Mouse (Mus musculus) embryo, embryonic 9.5 days (tissue): ENCODE data around the gene Ptprcap.
A peak's percentile ranks its signal among the peaks of the same experiment; 100 is the strongest.

Source experiments
- DNase-seq: peaks from one replicate; pipeline ENCODE4 v3.0.0-alpha.2; 2017; ENCODE audit errors: extremely low spot score

Gene Ptprcap

GRCm38 (mm10) chr19:4166678-4167476 is 13.5 kb downstream of the Ptprcap start:
- no peak for DNase-seq

DNA sequence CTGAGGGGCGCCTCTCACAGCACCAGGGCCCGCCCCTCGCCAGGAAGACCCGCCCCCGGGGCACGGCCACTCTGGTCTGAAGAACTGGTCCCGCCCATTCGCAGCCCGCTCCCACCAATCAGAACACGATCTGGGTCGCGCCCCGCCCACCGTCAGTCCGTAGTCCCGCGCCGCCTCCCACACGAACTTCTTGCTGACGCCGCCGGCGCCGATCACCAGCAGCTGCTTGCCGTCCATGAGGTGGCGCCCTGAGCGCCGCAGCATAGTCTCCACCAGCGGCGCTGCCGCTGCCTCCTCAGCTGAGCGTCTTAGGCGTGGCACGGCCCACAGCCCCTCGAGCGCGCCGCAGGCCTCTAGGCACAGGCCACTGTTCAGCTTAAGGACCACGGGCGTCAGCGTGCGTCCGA is 16.0 kb downstream of the Ptprcap start:
- peak; percentile 99 for DNase-seq

- no peak for DNase-seq
Measured at GRCm38 (mm10) chr19:4169810-4170209, 16.4 kb downstream of the Ptprcap start.

- DNase-seq: no peak
Measured at GRCm38 (mm10) chr19:4170723-4171392, 17.5 kb downstream of the Ptprcap start.

DNA sequence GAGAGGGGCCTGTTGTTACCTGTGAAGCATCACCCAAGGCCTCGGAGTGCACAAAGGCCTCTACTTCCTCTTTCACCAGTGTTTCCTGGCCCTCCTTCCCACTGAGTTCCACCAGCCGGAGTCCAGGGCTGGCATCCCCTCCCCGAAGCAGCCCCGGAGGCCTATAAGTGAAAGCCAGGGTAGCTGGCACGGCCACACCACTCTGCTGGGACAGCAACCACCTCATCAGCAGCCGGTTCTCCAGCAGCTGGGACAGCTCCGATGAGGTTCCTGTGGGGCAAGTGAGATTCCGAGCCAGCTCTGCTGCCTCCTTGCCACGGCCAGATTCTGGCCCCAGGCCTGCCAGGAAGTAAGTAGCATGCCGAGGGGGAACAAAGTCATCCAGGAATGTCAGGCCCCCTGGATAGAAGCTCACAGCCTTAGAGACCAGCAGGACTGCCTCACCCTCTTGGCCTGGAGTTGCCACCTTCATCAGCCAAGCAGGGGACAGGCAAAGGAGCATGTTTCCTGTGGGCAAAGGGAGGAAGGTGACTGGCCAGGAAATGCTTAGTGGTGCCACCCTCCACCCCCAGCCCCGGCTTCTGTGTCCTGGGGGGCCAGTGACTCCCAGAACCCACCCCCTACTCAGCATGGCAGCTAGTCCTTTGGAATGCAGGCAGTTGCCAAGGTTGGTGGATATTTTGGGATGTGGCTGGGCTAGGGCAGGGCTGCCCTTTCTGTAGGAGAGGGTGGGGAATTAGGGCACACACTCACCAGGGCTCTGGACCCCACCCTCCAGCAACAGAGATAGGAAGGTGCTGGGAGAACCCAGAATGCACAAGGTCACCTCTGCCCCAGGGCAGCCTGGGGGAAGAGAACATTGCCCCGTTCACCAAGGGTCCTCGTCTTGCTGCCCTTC is 18.2 kb downstream of the Ptprcap start:
- no peak for DNase-seq

- DNase-seq: no peak
Measured at GRCm38 (mm10) chr19:4172925-4173324, 19.5 kb downstream of the Ptprcap start.

DNA sequence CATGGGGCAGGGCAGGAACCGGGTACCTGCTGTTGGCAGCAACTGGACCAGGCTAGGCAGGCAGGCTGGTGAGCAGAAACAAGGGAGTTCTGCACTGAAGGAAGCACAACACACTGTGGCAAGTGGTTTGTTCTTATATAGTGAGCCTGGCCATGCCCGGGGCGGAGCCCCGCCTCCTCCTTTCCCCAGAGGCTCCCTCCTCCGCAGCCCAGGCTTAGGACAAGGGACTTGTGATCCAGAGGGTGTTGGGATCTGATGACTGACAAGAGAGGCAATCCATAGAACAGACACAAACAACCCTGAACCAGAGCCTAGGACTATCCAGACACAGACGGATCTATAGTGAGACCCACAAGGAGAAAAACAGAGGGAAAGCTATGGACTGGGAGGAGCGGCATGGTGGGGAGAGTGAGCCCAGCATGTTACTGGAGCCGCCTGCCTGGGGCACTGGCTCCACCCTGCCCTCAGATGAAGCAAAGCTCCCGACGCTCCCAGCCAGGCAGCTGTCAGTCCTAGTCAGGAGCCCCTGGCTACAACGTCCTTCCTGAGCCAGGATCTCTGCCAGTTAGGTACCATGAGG is 22.1 kb downstream of the Ptprcap start, which contains the start of gene Carns1:
Gene Carns1, minus strand, starts transcription at position 112 of the 580 bp plus-strand sequence.
- no peak for DNase-seq

- DNase-seq: no peak
Measured at GRCm38 (mm10) chr19:4180411-4180810, 27.0 kb downstream of the Ptprcap start.

- DNase-seq: no peak
Measured at GRCm38 (mm10) chr19:4181892-4182291, 28.5 kb downstream of the Ptprcap start.

DNA sequence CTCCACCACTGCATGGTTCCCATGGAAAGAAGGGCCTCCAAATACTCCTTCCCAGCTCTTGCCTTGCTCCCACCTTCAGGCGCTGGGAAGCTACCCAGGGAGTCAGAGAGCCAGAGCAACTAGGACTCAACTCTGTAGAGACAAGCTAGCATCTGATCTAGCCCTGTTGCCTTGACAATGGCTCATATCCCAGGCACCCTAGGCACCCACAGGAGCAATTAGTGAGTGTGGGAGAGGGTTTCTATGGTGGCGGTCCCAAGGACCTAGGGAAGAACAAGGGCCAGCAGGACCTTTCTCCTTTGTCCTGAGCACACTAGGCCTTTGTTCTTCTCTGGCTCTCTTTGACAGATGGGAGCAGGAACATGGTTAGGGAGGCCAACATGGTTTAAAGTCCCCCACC is 30.3 kb downstream of the Ptprcap start:
- no peak for DNase-seq

DNA sequence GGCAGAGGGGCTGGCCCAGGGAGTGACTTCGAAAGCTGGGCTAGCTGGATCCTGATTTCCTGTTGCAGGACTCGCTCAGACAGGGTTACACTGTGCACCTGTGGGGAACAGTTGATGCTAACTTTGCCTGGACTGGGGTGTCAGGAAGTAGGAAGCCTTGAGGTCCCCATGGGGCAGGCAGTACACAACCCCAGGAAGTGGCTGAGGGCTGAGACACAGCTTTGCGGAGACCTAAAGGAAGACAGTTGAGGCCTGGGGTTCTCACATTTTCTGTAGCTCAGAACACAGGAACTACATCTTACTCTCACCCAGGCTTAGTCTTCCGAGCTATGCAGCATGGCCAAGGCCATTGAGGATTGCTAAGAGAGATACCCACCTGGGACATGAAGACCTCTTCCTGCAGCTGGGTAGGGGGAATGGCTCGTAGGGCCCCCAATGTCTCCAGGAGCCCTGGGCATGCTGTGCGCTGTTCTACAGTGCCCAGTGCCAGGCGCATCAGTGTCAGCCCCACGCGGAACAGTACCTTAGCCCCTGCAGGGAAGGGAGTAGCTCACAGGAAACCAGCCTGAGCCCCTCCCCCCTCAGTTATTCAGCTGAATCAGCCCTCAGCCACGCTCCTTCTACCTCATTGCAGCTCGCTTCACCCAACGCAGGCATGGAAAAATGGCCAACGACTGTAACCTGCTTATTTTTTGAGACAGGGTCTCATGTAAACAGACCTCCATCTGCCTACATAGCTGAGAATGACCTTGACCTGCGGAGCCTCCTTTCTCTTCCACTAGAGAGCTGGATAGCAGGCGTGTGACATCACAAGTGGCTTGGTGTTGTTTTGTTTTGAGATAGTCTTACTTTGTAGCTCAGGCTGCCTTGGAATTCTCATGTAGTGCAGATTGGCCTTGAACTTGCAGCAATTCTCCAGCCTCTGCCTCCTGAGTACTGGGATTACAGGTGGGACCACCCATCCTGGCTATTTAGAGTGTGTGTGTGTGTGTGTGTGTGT is 31.9 kb downstream of the Ptprcap start:
- DNase-seq: no peak

- DNase-seq: no peak
Measured at GRCm38 (mm10) chr19:4187303-4187702, 33.9 kb downstream of the Ptprcap start.

GRCm38 (mm10) chr19:4189051-4189620 is 35.7 kb downstream of the Ptprcap start:
- no peak for DNase-seq

DNA sequence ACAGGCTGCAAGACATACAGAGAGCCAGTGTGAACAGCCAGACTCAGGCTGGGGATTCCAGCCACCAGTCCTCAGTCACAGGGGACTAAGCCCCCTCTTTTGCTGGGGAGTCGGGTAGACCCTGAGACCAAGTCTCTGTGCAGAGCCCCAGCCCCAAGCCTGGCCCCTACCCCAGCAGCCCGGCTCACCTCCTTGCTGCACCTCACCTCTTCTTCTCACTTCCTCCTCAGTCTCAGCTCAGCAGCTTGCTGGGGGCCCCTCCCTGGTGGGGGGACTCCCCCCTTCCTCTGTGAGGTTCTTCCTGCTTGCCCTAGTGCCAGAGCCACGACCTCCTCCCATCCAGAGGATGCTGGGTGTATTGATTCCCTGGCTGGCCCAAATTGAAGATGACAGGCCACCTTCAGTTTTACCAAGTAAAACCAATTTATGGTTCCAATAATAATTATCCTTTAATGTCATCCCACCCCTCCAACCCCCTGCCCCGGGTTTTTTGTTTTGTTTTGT is 37.5 kb downstream of the Ptprcap start, which contains the start of gene Tbc1d10c:
Gene Tbc1d10c, minus strand, starts transcription at position 454 of the 504 bp plus-strand sequence.
- no peak for DNase-seq

- DNase-seq: peak; percentile 98
Measured at GRCm38 (mm10) chr19:4191528-4192250, 38.3 kb downstream of the Ptprcap start, which contains the start of gene Ppp1ca. Gene Ppp1ca (plus strand): TSS chr19:4192065.

- no peak for DNase-seq
Measured at GRCm38 (mm10) chr19:4192251-4192985, 39.0 kb downstream of the Ptprcap start.

DNA sequence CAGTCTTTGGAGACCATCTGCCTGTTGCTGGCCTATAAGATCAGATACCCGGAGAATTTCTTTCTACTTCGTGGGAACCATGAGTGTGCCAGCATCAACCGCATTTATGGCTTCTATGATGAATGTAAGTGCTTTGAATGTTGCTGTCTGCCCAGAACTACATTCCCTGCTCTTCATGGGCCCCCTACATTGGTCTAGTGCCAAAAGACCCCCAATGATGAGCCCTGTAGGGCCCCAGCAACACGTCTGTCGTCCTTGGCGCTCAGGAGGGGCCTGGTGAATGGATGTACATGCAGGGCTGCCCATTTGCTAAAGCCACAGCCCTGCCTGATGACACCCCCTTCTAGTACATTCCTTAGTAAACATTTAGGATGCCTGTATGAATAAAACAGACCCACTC is 39.7 kb downstream of the Ptprcap start:
- DNase-seq: no peak

GRCm38 (mm10) chr19:4194021-4194724 is 40.8 kb downstream of the Ptprcap start:
- no peak for DNase-seq
